Mouse (Mus musculus) kidney, embryonic 14.5 days (tissue): ENCODE measurements around the gene Elf2. TPM values are rescaled to one million over a fixed set of nuclear protein-coding genes. Genes with fewer than 3 reads are reported as not detected.
A peak's percentile ranks its signal among the peaks of the same experiment; 100 is the strongest.

ENCODE experiments used
- ATAC-seq: fragments of 200-750 bp; cut with Nextera tagmentation; 2 replicates; pipeline ENCODE4 v1.8.0; 2017; ENCODE audit warnings: moderate number of reproducible peaks, mild to moderate bottlenecking, moderate TSS enrichment, moderate library complexity; ENCODE audit not compliant: low FRiP score, low TSS enrichment
- H3K27ac ChIP-seq: fragments of 300-500 bp; sonication (generic); 2 replicates; pipeline ENCODE4 v1.5.1; 2014; ENCODE audit warnings: low read depth, mild to moderate bottlenecking, low read length, moderate library complexity, mixed read lengths
- H3K27me3 ChIP-seq: fragments of 300-500 bp; sonication (generic); 2 replicates; pipeline ENCODE4 v1.6.1; 2014; ENCODE audit warnings: mild to moderate bottlenecking, low read length; ENCODE audit not compliant: control insufficient read depth, insufficient read depth
- H3K36me3 ChIP-seq: fragments of 300-500 bp; sonication (generic); 2 replicates; pipeline ENCODE4 v1.6.1; 2014; ENCODE audit warnings: low read length, mixed read lengths; ENCODE audit not compliant: control insufficient read depth, insufficient read depth
- H3K4me1 ChIP-seq: fragments of 300-500 bp; sonication (generic); 2 replicates; pipeline ENCODE4 v1.6.1; 2014; ENCODE audit warnings: low read length, mixed read lengths; ENCODE audit not compliant: control insufficient read depth, insufficient read depth
- H3K4me2 ChIP-seq: fragments of 300-500 bp; sonication (generic); replicated peaks from 2 replicates; pipeline ENCODE4 v1.6.1; 2014; ENCODE audit warnings: low read depth, mild to moderate bottlenecking, low read length
- H3K4me3 ChIP-seq: fragments of 300-500 bp; sonication (generic); 2 replicates; pipeline ENCODE4 v1.5.1; 2014; ENCODE audit warnings: mild to moderate bottlenecking, low read length
- H3K9ac ChIP-seq: fragments of 300-500 bp; sonication (generic); 2 replicates; pipeline ENCODE4 v1.6.1; 2014; ENCODE audit warnings: low read depth, mild to moderate bottlenecking, low read length, moderate library complexity
- H3K9me3 ChIP-seq: fragments of 300-500 bp; sonication (generic); 2 replicates; pipeline ENCODE4 v1.6.1; 2016; ENCODE audit warnings: low read length; ENCODE audit not compliant: control insufficient read depth
- WGBS: fragments of 180-500 bp; shearing (Covaris S2); extraction: QIAGEN DNeasy Blood & Tissue Kit; methylation state at CpG from one replicate; pipeline ENCODE4 v1.1.7; 2014; 5-methylcytosine and 5-hydroxymethylcytosine counted together
- polyA plus RNA-seq: library from polyadenylated mRNA; unstranded; fragments of >200 nt; fragmentation: Nextera tagmentation; extraction: Ambion mirVana; gene quantifications from 2 replicates; pipeline ENCODE4 v1.2.1, GENCODE M21; 2014

Elf2 gene
- 51.4 and 61.6 TPM in 2 replicates for polyA plus RNA-seq

DNA sequence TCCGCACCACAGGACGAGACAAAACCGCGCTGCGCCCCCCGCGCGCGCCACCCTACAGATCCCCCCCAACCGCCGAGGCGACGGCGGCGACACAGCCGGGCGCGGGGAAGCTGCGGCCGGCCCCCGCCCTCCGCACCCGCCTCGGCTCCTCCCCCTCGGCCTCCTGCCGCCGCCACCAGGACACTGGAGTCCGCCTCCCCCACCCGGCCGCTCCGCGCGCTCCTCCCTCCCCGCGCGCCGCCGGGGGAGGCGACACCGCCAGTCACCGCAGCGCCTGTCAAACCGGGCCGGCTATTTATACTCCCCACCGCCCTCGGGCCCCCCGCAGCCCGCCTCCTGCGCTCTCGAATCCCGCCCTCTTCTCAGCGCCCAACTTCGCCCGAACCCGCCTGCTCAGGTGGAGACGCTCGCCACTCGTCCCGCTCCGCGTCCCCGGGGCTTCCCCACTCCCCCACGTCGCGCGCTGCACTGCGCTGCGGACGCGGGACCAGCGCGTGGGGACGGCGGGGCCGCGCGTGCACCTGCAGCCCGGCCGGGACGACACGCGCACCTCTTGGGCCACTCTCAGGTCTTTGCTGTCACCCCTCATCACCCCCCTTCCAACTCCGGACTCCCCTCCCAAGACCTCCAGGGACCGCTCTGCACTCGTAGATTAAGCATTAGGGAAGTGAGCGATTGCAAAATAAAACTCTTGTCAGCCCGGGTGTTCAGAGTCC is at the start of gene Elf2:
Gene Elf2 (minus strand): TSS at position 112 of the 716 bp plus-strand sequence.
- Histone ChIP-seq H3K27me3 (no peaks in the 10 kb centered on the region), H3K4me3 (peak within 1 kb of the TSS; percentile 90), H3K9me3 (no peaks in the 10 kb centered on the region), H3K4me2 (peak within 1 kb of the TSS; percentile 77), H3K4me1 (no peaks in the 10 kb centered on the region), H3K9ac (peak within 1 kb of the TSS; percentile 90), H3K36me3 (no peaks in the 10 kb centered on the region), H3K27ac (peak within 1 kb of the TSS; percentile 90)
- peak; percentile 85 for ATAC-seq
- WGBS, result under 1% methylated on average over 69 of the region's 87 CpGs

DNA sequence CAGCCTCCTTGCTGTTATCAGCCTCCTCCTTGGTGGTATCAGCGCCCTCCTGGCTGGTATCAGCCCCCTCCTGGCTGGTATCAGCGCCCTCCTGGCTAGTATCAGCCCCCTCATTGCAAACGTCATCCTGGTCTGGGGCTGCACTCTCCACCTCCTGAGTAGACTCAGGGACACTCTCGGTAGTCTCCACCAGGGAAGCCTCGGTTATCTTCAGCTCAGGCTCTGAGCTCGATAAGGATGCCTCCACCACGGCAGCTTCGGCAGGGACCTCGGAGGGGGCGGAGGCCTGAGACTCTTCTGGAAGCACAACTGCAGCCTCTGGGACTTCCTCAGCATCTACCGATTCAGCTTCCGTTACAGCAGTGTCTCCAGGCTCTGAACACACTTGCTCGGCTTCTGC is 48.4 kb upstream of the Elf2 start:
- Histone ChIP-seq H3K9ac (peak overlapping the region; percentile 53; the same call in 1 of the 2 replicates), H3K4me2 (peak overlapping the region; percentile 42), H3K27ac (no peak overlapping the region), H3K27me3 (no peaks in the 10 kb centered on the region; the same call in 1 of the 2 replicates), H3K9me3 (no peaks in the 10 kb centered on the region), H3K36me3 (no peaks in the 10 kb centered on the region), H3K4me1 (peaks cover 5% of the 10 kb centered on the region; the same call in 1 of the 2 replicates), H3K4me3 (peak overlapping the region; percentile 17)
- WGBS, result 5% methylated on average over 13 of the region's 13 CpGs
- peak; percentile 55; the same call in 1 of the 2 replicates for ATAC-seq

GRCm38 (mm10) chr3:51387868-51388381 is 47.5 kb upstream of the Elf2 start:
- Histone ChIP-seq H3K36me3 (no peaks in the 10 kb centered on the region), H3K9me3 (no peaks in the 10 kb centered on the region), H3K4me2 (no peak overlapping the region), H3K4me3 (no peak overlapping the region), H3K27me3 (no peaks in the 10 kb centered on the region; the same call in 1 of the 2 replicates), H3K4me1 (peaks cover 5% of the 10 kb centered on the region; the same call in 1 of the 2 replicates), H3K9ac (no peak overlapping the region), H3K27ac (no peak overlapping the region)
- 78% methylated on average over 8 of the region's 8 CpGs for WGBS
- no peak for ATAC-seq

DNA sequence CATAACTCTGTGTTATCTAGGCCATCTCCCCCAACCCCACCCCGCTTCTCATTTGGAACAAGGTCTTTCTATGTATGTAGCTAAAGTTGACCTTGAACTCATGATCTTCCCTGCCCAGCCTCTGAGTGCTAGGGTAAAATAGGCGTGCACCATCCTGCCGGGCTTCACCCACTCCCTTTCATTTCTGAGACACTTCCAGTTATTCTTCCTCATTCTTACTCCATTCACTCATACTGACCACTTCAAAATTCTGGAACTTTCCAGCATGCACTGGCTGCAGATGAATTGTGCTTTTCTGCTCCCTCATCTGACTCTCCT is 46.6 kb upstream of the Elf2 start:
- Histone ChIP-seq H3K4me3 (no peak overlapping the region), H3K9me3 (no peaks in the 10 kb centered on the region), H3K36me3 (no peaks in the 10 kb centered on the region), H3K4me2 (no peak overlapping the region), H3K4me1 (peaks cover 5% of the 10 kb centered on the region; the same call in 1 of the 2 replicates), H3K27ac (no peak overlapping the region), H3K27me3 (no peaks in the 10 kb centered on the region; the same call in 1 of the 2 replicates), H3K9ac (no peak overlapping the region)
- 72% methylated on average over 3 of the region's 3 CpGs for WGBS
- ATAC-seq, result no peak

DNA sequence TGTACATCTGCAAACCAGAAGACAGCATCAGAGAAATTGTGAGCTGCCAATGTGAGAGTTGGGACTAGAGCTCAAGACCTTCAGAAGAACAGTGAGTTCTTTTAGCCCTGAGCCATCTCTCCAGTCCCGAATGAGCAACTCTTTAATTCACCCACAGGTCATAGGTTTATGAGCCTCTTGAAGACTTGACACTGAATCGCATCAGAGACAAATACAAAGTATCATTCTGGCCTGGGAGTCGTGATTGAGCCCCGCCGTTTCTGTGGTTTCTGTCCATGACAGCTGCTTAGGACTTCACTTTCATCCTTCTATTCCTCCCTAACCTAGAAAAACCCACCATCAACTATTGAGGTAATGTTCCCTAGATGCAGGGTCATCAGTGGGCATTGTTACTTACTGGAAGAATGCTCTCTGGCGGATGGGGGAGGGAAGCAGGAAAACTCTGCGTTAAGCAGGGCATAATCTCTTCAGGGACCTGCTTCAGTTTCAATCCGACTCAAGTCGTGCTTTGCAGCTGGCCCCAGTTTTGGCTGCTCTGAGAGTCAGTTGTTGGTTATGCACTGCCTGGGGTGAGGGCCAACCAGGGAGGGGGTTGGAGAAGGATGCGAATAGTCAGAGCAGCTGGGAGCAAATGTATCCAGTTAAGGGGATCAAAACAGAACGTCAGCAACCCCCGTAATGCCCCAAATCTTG is 46.1 kb upstream of the Elf2 start:
- no peak overlapping the region for H3K4me2 ChIP-seq
- no peak overlapping the region for H3K4me3 ChIP-seq
- H3K27ac ChIP-seq, result no peak overlapping the region
- no peaks in the 10 kb centered on the region for H3K36me3 ChIP-seq
- WGBS, result 36% methylated on average over 12 of the region's 12 CpGs
- H3K27me3 ChIP-seq, result no peaks in the 10 kb centered on the region; the same call in 1 of the 2 replicates
- ATAC-seq, result no peak
- H3K4me1 ChIP-seq, result peaks cover 5% of the 10 kb centered on the region; the same call in 1 of the 2 replicates
- no peak overlapping the region for H3K9ac ChIP-seq
- H3K9me3 ChIP-seq, result no peaks in the 10 kb centered on the region

GRCm38 (mm10) chr3:51383409-51383808 is 42.9 kb upstream of the Elf2 start:
- Histone ChIP-seq H3K9me3 (no peaks in the 10 kb centered on the region), H3K4me2 (no peak overlapping the region), H3K9ac (no peak overlapping the region), H3K4me1 (0 out of 2 replicates have a peak, but pooled peaks cover under 1% of the 10 kb centered on the region), H3K36me3 (no peaks in the 10 kb centered on the region), H3K27ac (no peak overlapping the region), H3K4me3 (no peak overlapping the region), H3K27me3 (no peaks in the 10 kb centered on the region)
- 60% methylated on average over 12 of the region's 12 CpGs for WGBS
- no peak for ATAC-seq

- 76% methylated on average over 2 of the region's 5 CpGs for WGBS
- Histone ChIP-seq H3K36me3 (no peaks in the 10 kb centered on the region), H3K9ac (no peak overlapping the region), H3K9me3 (no peaks in the 10 kb centered on the region), H3K4me3 (no peak overlapping the region), H3K27me3 (no peaks in the 10 kb centered on the region), H3K27ac (no peak overlapping the region), H3K4me2 (no peak overlapping the region), H3K4me1 (0 out of 2 replicates have a peak, but pooled peaks cover 3% of the 10 kb centered on the region)
- ATAC-seq, result no peak; the same call in 1 of the 2 replicates
Measured at GRCm38 (mm10) chr3:51380660-51381014, 40.2 kb upstream of the Elf2 start.

DNA sequence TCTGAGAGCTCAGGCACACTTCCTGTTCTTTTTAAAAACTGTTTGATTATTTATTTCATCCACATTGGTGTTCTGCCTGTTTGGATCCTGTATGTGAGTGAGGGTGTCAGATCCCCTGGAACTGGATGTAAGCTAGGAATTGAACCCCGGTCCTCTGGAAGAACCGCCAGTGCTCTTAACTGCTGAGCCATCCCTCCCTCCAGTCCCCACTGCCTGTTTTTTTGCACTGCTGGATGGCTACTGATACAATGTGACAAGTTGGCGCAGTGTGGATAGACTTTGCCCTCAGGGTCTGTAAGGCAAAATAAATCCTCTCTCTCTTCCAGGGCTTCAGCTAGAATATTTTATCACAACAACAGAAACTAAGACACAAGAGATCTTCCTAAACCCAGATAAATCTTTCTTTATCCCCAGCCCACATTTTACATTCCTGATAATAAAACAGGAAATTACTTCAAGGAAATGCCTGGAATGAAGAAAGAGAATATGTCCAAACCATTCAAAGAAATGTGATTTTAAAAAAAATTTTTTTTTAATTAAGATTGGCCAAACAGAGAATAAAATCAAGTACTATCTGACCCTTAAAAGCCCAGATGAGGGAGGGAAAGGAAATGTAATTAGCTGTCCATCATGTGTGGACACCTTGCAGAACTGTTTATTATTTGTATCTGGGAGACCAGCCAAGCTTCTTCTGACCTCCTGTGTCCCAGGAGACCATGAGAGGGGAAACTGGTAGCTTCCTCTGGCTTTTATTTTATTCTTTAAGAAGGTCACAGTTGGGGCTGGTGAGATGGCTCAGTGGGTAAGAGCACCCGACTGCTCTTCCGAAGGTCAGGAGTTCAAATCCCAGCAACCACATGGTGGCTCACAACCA is 39.6 kb upstream of the Elf2 start:
- WGBS, result 66% methylated on average over 5 of the region's 5 CpGs
- Histone ChIP-seq H3K36me3 (no peaks in the 10 kb centered on the region), H3K27me3 (no peaks in the 10 kb centered on the region), H3K4me2 (no peak overlapping the region), H3K4me3 (no peak overlapping the region), H3K27ac (0 out of 2 replicates have a peak overlapping the region, but pooled peaks have one; percentile 11), H3K4me1 (0 out of 2 replicates have a peak, but pooled peaks cover 3% of the 10 kb centered on the region), H3K9me3 (no peaks in the 10 kb centered on the region), H3K9ac (no peak overlapping the region)
- ATAC-seq, result no peak
